In the genomic region with DNA sequence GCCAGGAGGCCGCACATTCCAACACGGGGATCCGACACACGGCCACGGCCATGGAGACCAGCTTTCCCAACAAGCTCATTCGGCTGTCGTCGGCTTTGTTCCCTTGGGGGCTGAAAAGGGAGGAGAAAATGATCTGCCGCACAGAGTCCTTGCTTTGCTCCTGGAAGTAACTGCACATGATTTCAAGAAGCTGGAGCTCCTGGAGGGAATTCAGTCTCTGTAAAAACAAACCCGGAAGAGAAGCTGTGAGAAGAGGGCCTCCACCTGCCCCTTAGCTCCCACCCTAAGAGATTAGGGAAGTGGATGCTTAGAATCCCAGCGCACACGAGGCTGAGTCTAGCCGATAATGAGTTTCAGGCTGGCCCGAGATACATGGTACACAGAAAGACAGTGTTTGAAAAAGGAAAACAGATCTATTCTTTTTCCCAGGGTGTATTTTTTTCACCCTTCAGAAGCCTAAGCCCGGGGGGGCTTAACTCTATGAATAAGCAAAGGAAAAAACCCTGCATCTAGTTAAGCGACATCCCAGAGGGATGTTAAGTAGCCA, we compare ENCODE assay signal across 8 mouse cellular contexts. TPM values are rescaled to one million over a fixed set of nuclear protein-coding genes. Genes with fewer than 3 reads are reported as not detected.
A peak's percentile ranks its signal among the peaks of the same experiment; 100 is the strongest.
DNase-seq lines count a peak whose midpoint lies in the region; ATAC-seq and TF ChIP-seq lines count a peak whose summit lies in the region.

No protein-coding gene starts in this region.

- H3K9me3 ChIP-seq in heart, embryonic 12.5 days (replicated peaks), result no peaks in the 10 kb centered on the region
- no peaks in the 10 kb centered on the region for H3K9me3 ChIP-seq in forebrain, postnatal 0 days (ENCODE audit: low read length)

- intact Hi-C loops in heart, postnatal 14 days (cut with DNase I), result loop anchor here (5.0 kb wide), 1 partner anchor 72 kb away; no protein-coding TSS in a partner anchor

- H3K4me3 ChIP-seq in heart, embryonic 12.5 days, result peak overlapping the region; percentile 89
- peak overlapping the region; percentile 94 for H3K4me3 ChIP-seq in forebrain, postnatal 0 days (ENCODE audit: low read depth, low read length)
- peak overlapping the region; percentile 47 for H3K4me3 ChIP-seq in macrophage (ENCODE audit: inconsistent target)

- H3K36me3 ChIP-seq in heart, embryonic 12.5 days, result peaks cover 74% of the 10 kb centered on the region
- H3K36me3 ChIP-seq in forebrain, postnatal 0 days (ENCODE audit: insufficient read depth), result peaks cover 61% of the 10 kb centered on the region
- H3K36me3 ChIP-seq in macrophage (ENCODE audit: inconsistent target), result peaks cover 52% of the 10 kb centered on the region

- 2% methylated on average over 16 of the region's 16 CpGs for WGBS in heart, embryonic 12.5 days
- WGBS in forebrain, postnatal 0 days, result 2% methylated on average over 16 of the region's 16 CpGs
- WGBS in macrophage (ENCODE audit: missing documents), result 23% methylated on average over 16 of the region's 16 CpGs

- peak overlapping the region; percentile 96 for H3K9ac ChIP-seq in heart, embryonic 12.5 days
- H3K9ac ChIP-seq in forebrain, postnatal 0 days, result peak overlapping the region; percentile 96

- H3K79me2 ChIP-seq in macrophage (ENCODE audit: inconsistent target), result peaks cover 41% of the 10 kb centered on the region

- H3K4me2 ChIP-seq in heart, embryonic 12.5 days, result peak overlapping the region; percentile 90
- H3K4me2 ChIP-seq in forebrain, postnatal 0 days (ENCODE audit: low read depth), result peak overlapping the region; percentile 73

- peaks cover 18% of the 10 kb centered on the region for H3K4me1 ChIP-seq in heart, embryonic 12.5 days (replicated peaks)
- H3K4me1 ChIP-seq in forebrain, postnatal 0 days (ENCODE audit: insufficient read depth), result peaks cover 7% of the 10 kb centered on the region; the same call in 1 of the 2 replicates

- H3K27me3 ChIP-seq in heart, embryonic 12.5 days (replicated peaks), result no peaks in the 10 kb centered on the region
- H3K27me3 ChIP-seq in forebrain, postnatal 0 days (ENCODE audit: insufficient read depth, low read length), result no peaks in the 10 kb centered on the region

- no peak for DNase-seq in heart, postnatal 14 days
- DNase-seq in MN1 (ENCODE audit: low spot score), result peak; percentile 60
- peak; percentile 72 for DNase-seq in forebrain, postnatal 0 days
- no peak for DNase-seq in urinary bladder, postnatal 10 days (ENCODE audit: low spot score)
- no peak for DNase-seq in spleen, adult 18-20 months
- DNase-seq in right cerebral cortex, adult 18-20 months, result no peak

- H3K27ac ChIP-seq in heart, embryonic 12.5 days (ENCODE audit: poor library complexity, severe bottlenecking), result peak overlapping the region; percentile 89
- H3K27ac ChIP-seq in forebrain, postnatal 0 days (ENCODE audit: low read depth, low read length), result peak overlapping the region; percentile 97
- H3K27ac ChIP-seq in macrophage, result no peak overlapping the region

- no peak for TF ChIP-seq CTCF in forebrain, postnatal 0 days (IDR thresholded peaks at IDR 0.05; ENCODE audit: low read depth)

- ATAC-seq in heart, embryonic 12.5 days (ENCODE audit: insufficient number of reproducible peaks, low FRiP score), result no peak
- ATAC-seq in forebrain, postnatal 0 days, result peak; percentile 28

RNA-seq across cellular contexts. Expression of gene E130309D02Rik, which starts 0.9 kb away (rescaled TPM):
- 26.9 and 27.6 TPM in 2 replicates for polyA plus RNA-seq in heart, embryonic 12.5 days (2016; fragmentation: Nextera tagmentation; extraction: Ambion mirVana)
- 10 to 100 TPM; 15.2 to 16.6 TPM for total RNA-seq in heart, postnatal 14 days (2021)
- total RNA-seq in forebrain, postnatal 0 days (2014; rRNA removed), result 40.9 and 44.7 TPM in 2 replicates
- polyA plus RNA-seq in forebrain, postnatal 0 days (2015; fragmentation: Nextera tagmentation; extraction: Ambion mirVana), result 27.7 and 29.2 TPM in 2 replicates
- total RNA-seq in macrophage (2018; cell fraction: chromatin; rRNA removed), result 10 to 100 TPM in 12 of 26 experiments, 1 to 10 TPM in 14; 3.0 to 14.9 (median 9.6) TPM
- 10 to 100 TPM; 10.5 to 20.8 (median 16.0) TPM for total RNA-seq in macrophage (2018; cell fraction: cytosol; rRNA removed)
- 10 to 100 TPM in 10 of 26 experiments, 1 to 10 TPM in 16; 5.0 to 17.4 (median 9.6) TPM for total RNA-seq in macrophage (2018; cell fraction: nucleus; rRNA removed)
- 11.1 to 17.3 TPM (median 13.0 TPM) in 3 replicates for polyA plus RNA-seq in macrophage (2018)

RNA-seq across cellular contexts. Expression of gene Zdhhc4, which starts 14.8 kb away (rescaled TPM):
- 51.9 and 56.5 TPM in 2 replicates for polyA plus RNA-seq in heart, embryonic 12.5 days (2016; fragmentation: Nextera tagmentation; extraction: Ambion mirVana)
- total RNA-seq in heart, postnatal 14 days (2021), result 10 to 100 TPM; 31.6 to 33.0 TPM
- 45.1 and 62.6 TPM in 2 replicates for total RNA-seq in forebrain, postnatal 0 days (2014; rRNA removed)
- 94.0 and 97.3 TPM in 2 replicates for polyA plus RNA-seq in forebrain, postnatal 0 days (2015; fragmentation: Nextera tagmentation; extraction: Ambion mirVana)
- 10 to 100 TPM; 10.4 to 73.9 (median 47.0) TPM for total RNA-seq in macrophage (2018; cell fraction: chromatin; rRNA removed)
- 10 to 100 TPM; 24.1 to 40.6 (median 32.3) TPM for total RNA-seq in macrophage (2018; cell fraction: cytosol; rRNA removed)
- 10 to 100 TPM in 25 of 26 experiments, 1 to 10 TPM in 1; 10.0 to 77.5 (median 45.2) TPM for total RNA-seq in macrophage (2018; cell fraction: nucleus; rRNA removed)
- 26.9 to 33.6 TPM (median 31.4 TPM) in 3 replicates for polyA plus RNA-seq in macrophage (2018)

RNA-seq across cellular contexts. Expression of gene Zfp853, which starts 20.8 kb away (rescaled TPM):
- 0.09 TPM in 1 of 2 replicates, not detected in the other for polyA plus RNA-seq in heart, embryonic 12.5 days (2016; fragmentation: Nextera tagmentation; extraction: Ambion mirVana)
- total RNA-seq in heart, postnatal 14 days (2021), result under 1 TPM; 0.32 to 0.38 TPM
- total RNA-seq in forebrain, postnatal 0 days (2014; rRNA removed), result 9.8 and 16.5 TPM in 2 replicates
- polyA plus RNA-seq in forebrain, postnatal 0 days (2015; fragmentation: Nextera tagmentation; extraction: Ambion mirVana), result 0.18 and 0.23 TPM in 2 replicates
- under 1 TPM in 5 of 26 experiments, not detected in 21; 0.18 to 0.33 (median 0.32) TPM for total RNA-seq in macrophage (2018; cell fraction: chromatin; rRNA removed)
- total RNA-seq in macrophage (2018; cell fraction: cytosol; rRNA removed), result not detected
- under 1 TPM in 2 of 26 experiments, not detected in 24; 0.30 to 0.41 TPM for total RNA-seq in macrophage (2018; cell fraction: nucleus; rRNA removed)
- polyA plus RNA-seq in macrophage (2018), result not detected in 3 replicates

RNA-seq across cellular contexts. Expression of gene Grid2ip, which starts 42.9 kb away (rescaled TPM):
- 0.14 and 0.51 TPM in 2 replicates for polyA plus RNA-seq in heart, embryonic 12.5 days (2016; fragmentation: Nextera tagmentation; extraction: Ambion mirVana)
- total RNA-seq in heart, postnatal 14 days (2021), result under 1 TPM in 1 of 2 experiments, not detected in 1; 0.12 TPM
- total RNA-seq in forebrain, postnatal 0 days (2014; rRNA removed), result 1.8 TPM in 2 replicates
- 0.52 and 0.88 TPM in 2 replicates for polyA plus RNA-seq in forebrain, postnatal 0 days (2015; fragmentation: Nextera tagmentation; extraction: Ambion mirVana)
- not detected for total RNA-seq in macrophage (2018; cell fraction: chromatin; rRNA removed)
- total RNA-seq in macrophage (2018; cell fraction: cytosol; rRNA removed), result not detected
- total RNA-seq in macrophage (2018; cell fraction: nucleus; rRNA removed), result not detected
- polyA plus RNA-seq in macrophage (2018), result not detected in 3 replicates

RNA-seq across cellular contexts. Expression of gene Zfp316, which starts 44.4 kb away (rescaled TPM):
- 4.6 and 4.9 TPM in 2 replicates for polyA plus RNA-seq in heart, embryonic 12.5 days (2016; fragmentation: Nextera tagmentation; extraction: Ambion mirVana)
- 1 to 10 TPM; 4.0 to 5.5 TPM for total RNA-seq in heart, postnatal 14 days (2021)
- total RNA-seq in forebrain, postnatal 0 days (2014; rRNA removed), result 21.5 and 29.8 TPM in 2 replicates
- 5.5 and 7.5 TPM in 2 replicates for polyA plus RNA-seq in forebrain, postnatal 0 days (2015; fragmentation: Nextera tagmentation; extraction: Ambion mirVana)
- total RNA-seq in macrophage (2018; cell fraction: chromatin; rRNA removed), result 10 to 100 TPM in 3 of 26 experiments, 1 to 10 TPM in 19, under 1 TPM in 4; 0.37 to 16.1 (median 4.2) TPM
- total RNA-seq in macrophage (2018; cell fraction: cytosol; rRNA removed), result 1 to 10 TPM in 19 of 26 experiments, under 1 TPM in 7; 0.33 to 4.3 (median 2.3) TPM
- total RNA-seq in macrophage (2018; cell fraction: nucleus; rRNA removed), result 1 to 10 TPM in 23 of 26 experiments, under 1 TPM in 3; 0.58 to 7.6 (median 3.2) TPM
- polyA plus RNA-seq in macrophage (2018), result 2.5 TPM in 3 replicates

Comparison
In these comparisons a context has a peak if more than half of its experiments do, and no peak if none do; other contexts are left out.
1. DNase-seq: peak in MN1 (single experiment) and forebrain, postnatal 0 days (single experiment); none in heart, postnatal 14 days (0 of 2), urinary bladder, postnatal 10 days (single experiment), spleen, adult 18-20 months (0 of 2) and right cerebral cortex, adult 18-20 months (single experiment).
2. Peak in every context shown above with its lines, with median percentiles within 50 percentile points of each other: H3K4me3 ChIP-seq.